Mouse (Mus musculus): ENCODE results near the gene Dab2ip.
A peak's percentile ranks its signal among the peaks of the same experiment; 100 is the strongest.

The Dab2ip gene

GRCm38 (mm10) chr2:35595102-35595501 lies 37.0 kb downstream of the Dab2ip start:
- no peak for DNase-seq (ENCODE audit: low spot score)

GRCm38 (mm10) chr2:35595718-35596117 lies 37.7 kb downstream of the Dab2ip start:
- no peak for DNase-seq (ENCODE audit: low spot score)

- DNase-seq (ENCODE audit: low spot score), result no peak
Observed at GRCm38 (mm10) chr2:35596796-35597195, 38.7 kb downstream of the Dab2ip start.

- no peak for DNase-seq (ENCODE audit: low spot score)
Observed at GRCm38 (mm10) chr2:35598819-35599218, 40.8 kb downstream of the Dab2ip start.

GRCm38 (mm10) chr2:35601665-35602064 lies 43.6 kb downstream of the Dab2ip start:
- DNase-seq (ENCODE audit: low spot score), result no peak

GRCm38 (mm10) chr2:35607476-35607875 lies 49.4 kb downstream of the Dab2ip start:
- no peak for DNase-seq (ENCODE audit: low spot score)

GRCm38 (mm10) chr2:35608856-35609255 lies 50.8 kb downstream of the Dab2ip start:
- no peak for DNase-seq (ENCODE audit: low spot score)

GRCm38 (mm10) chr2:35609317-35609716 lies 51.3 kb downstream of the Dab2ip start:
- no peak for DNase-seq (ENCODE audit: low spot score)

- DNase-seq (ENCODE audit: low spot score), result no peak
Observed at GRCm38 (mm10) chr2:35610168-35610951, 52.3 kb downstream of the Dab2ip start.

GRCm38 (mm10) chr2:35610976-35611375 lies 52.9 kb downstream of the Dab2ip start:
- no peak for DNase-seq (ENCODE audit: low spot score)

- DNase-seq (ENCODE audit: low spot score), result no peak
Observed at GRCm38 (mm10) chr2:35611645-35612044, 53.6 kb downstream of the Dab2ip start.

GRCm38 (mm10) chr2:35612297-35612696 lies 54.2 kb downstream of the Dab2ip start:
- no peak for DNase-seq (ENCODE audit: low spot score)

- no peak for DNase-seq (ENCODE audit: low spot score)
Observed at GRCm38 (mm10) chr2:35613946-35614353, 55.9 kb downstream of the Dab2ip start.

GRCm38 (mm10) chr2:35614411-35614810 lies 56.3 kb downstream of the Dab2ip start:
- no peak for DNase-seq (ENCODE audit: low spot score)

- no peak for DNase-seq (ENCODE audit: low spot score)
Observed at GRCm38 (mm10) chr2:35615366-35615765, 57.3 kb downstream of the Dab2ip start.

- DNase-seq (ENCODE audit: low spot score), result no peak
Observed at GRCm38 (mm10) chr2:35615977-35616376, 57.9 kb downstream of the Dab2ip start.

GRCm38 (mm10) chr2:35616891-35617658 lies 59.0 kb downstream of the Dab2ip start:
- DNase-seq (ENCODE audit: low spot score), result no peak

GRCm38 (mm10) chr2:35618981-35619380 lies 60.9 kb downstream of the Dab2ip start:
- no peak for DNase-seq (ENCODE audit: low spot score)

GRCm38 (mm10) chr2:35619532-35619931 lies 61.5 kb downstream of the Dab2ip start:
- no peak for DNase-seq (ENCODE audit: low spot score)

- no peak for DNase-seq (ENCODE audit: low spot score)
Observed at GRCm38 (mm10) chr2:35620364-35621224, 62.5 kb downstream of the Dab2ip start.

- DNase-seq (ENCODE audit: low spot score), result no peak
Observed at GRCm38 (mm10) chr2:35621225-35621519, 63.1 kb downstream of the Dab2ip start.

- DNase-seq (ENCODE audit: low spot score), result peak; percentile 34
Observed at GRCm38 (mm10) chr2:35621796-35622195, 63.7 kb downstream of the Dab2ip start.

Data from ovary, postnatal 10 days (tissue).